Mouse (Mus musculus): ENCODE measurements around the gene Zcchc10.
"Not testable (repeated sequence)": the region's sequence is repeated elsewhere in the genome, so short reads cannot be mapped to it uniquely, and the experiment has no call there.

The Zcchc10 gene

DNA sequence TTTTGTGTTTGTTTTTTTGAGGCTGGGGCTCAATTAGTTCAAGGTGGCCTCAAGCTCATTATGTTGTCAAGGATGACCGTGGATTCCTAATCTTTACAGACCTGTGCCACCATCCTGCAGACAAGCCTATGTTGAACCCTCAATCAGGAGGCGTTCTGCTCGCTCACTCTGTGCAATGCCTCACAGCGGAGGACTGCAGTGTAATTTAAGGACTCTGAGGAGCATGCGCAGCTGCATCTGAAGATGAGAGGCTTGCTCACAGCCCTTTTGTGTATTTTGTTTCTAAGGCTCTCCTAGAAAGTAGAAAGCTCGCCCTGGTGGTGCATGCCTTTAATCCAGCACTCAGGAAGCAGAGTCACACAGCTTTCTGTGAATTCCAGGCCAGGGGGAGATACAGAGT, 7.5 kb upstream of the Zcchc10 start:
- DNase-seq (ENCODE audit: low spot score): no peak

DNA sequence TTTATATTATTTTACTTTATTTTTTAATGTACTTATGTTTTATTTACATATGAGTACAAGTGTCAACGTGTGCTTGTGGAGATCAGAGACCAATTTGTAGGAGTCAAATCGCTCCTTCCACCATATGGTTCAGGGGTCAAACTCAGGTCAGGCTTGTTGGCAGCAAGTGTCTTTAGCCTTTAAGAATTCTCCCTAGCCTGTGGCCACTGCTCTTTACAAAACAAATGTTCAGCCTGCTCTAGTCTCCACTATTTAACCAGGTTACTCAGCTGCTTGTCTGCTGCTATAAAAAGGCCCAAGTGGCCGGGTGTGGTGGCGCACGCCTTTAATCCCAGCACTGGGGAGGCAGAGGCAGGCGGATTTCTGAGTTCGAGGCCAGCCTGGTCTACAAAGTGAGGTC, 6.4 kb upstream of the Zcchc10 start:
- no peak for DNase-seq (ENCODE audit: low spot score)

DNA sequence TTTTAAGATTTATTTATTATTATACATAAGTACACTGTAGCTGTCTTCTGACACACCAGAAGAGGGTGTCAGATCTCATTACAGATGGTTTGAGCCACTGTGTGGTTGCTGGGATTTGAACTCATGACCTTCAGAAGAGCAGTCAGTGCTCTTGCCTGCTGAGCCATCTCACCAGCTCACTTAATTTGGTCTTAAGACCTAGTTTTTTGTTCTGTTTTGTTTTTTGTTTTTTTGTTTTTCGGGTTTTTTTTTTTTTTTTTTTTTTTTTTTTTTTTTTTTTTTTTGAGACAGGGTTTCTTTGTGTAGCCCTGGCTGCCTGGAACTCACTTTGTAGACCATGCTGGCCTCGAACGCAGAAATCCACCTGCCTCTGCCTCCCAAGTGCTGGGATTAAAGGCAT, 5.9 kb upstream of the Zcchc10 start:
- DNase-seq (ENCODE audit: low spot score): not testable (repeated sequence)

DNA sequence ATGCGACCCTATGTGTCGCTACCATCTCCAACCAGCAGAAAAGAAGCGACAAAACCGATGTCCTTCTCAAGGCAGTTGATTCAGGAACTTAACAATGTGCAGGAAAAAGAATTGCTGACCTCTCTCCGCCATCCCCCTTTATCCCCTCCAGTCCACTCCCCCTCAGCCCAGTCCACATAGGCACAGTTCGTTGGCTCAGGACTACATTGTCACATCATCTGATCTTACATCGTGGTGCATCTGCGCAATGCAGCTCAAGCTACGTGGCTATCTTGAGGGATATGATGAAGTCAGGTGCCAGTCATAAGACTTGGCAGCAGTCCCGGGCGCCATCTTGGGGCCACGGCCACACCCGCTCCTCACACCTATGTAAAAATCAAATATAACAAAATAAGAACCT, 4.6 kb upstream of the Zcchc10 start:
- not testable (repeated sequence) for DNase-seq (ENCODE audit: low spot score)

DNA sequence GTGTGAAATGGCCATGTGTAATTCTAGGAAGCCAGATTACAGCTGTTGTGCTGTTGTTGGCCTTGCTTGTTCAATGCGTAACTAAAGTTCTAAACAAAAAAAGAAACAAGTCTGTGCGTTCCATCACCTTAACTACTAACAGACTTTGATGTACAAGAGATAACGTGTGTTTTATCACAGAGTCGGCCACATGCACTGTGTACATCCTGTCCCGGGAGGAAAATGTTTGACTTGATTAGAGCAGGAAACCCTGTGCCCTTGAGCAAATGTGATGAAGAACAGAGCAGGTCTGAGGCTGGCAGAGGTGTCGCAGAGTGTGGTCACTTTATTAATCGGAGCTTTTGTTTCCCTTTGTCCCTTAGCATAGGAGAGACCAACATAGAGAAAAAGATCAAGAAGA, 5.8 kb downstream of the Zcchc10 start:
- DNase-seq (ENCODE audit: low spot score): no peak

DNA sequence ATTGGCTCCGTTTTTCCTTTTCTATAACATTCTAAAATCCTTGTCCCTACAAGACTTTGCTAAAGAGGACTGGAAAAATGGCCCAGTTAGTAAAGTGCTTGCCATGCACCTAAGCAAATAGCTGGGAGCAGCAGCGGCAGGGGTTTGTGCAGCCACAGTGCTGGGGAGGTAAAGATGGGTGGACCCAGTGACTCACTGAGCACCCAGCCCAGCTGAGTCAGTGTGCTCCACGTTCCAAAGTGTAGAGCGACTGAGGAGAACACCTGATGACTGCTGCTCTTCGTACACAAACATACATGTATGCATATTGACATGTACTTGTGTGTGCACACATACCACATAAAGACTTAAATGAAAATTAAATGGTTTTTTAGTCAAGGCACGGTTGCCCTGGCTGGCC, 6.6 kb downstream of the Zcchc10 start:
- DNase-seq (ENCODE audit: low spot score): no peak

DNA sequence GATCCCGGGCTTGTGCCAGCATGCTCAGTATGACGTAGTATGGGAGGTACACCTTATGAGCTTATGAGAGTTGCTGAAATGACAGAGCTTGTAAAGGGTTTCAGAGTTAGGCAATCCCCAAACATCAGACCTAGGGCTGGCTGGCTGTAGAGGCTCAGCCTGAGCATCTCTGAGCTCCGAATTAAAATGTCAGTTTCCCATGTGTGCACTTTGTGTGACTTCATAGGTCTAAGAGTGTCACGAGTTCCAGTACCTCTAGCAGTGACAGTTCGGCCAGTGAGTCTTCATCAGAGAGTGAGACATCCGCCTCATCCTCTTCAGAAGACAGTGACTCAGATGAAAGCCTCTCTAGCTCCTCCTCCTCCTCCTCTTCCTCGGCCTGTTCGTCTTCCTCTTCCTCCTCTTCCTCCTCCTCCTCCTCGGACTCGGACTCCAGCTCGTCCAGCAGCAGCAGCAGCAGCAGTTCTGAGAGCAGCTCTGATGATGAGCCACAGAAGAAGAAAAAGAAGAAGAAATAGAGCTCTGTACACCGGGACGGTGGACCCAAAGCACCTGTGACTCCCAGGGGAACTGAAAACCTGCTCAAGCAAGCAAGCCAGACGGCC, 7.7 kb downstream of the Zcchc10 start:
- DNase-seq (ENCODE audit: low spot score): no peak

DNA sequence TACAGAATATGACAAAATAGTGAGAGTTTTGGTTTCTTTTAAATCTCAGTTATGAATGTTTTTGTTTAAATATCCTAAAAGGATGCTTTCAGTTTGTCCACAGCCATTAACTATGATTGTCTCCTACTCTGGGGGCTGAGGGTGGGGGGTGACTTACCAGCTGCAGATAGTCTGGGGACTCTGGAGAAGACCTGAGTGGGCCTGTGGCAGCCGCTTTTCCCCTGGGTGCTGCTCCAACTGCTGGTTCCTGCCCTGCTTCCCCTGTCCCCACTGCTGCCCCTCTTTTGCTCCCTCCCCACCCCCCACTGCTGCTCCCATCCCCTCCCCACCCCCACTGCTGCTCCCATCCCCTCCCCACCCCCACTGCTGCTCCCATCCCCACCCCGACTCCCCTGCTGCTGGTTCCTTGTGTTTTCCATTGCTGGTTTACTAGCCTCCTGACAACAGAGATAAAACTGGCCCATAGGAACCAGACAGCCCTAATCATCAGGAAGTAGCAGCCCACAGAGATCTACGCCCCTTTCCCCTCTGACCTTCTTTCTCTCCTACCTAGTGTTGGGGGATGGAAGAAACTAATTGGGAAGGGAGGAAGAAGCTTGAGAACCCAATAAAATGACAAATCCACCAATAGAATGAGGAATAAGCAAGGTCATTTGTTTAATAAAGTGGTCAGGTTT, 11.2 kb downstream of the Zcchc10 start:
- DNase-seq (ENCODE audit: low spot score): no peak

DNA sequence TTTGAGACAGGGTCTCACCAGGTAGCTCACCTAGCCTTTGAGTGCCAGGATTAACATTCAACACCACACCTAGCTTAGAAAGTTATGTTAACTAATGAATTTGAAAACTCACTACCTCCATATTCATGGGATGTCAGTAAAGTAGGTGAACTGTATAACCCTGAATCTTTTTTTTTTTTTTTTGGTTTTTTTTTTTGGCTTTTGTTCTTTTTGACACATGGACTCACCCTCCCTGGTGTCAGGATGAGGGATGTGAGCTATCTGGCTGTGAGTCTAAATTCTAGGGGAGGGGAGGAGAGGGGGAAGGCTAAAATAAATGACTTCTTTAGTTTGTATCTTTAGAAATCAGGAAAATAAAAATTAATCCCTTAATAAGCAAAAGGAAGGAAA, 11.7 kb downstream of the Zcchc10 start:
- DNase-seq (ENCODE audit: low spot score): no peak

DNA sequence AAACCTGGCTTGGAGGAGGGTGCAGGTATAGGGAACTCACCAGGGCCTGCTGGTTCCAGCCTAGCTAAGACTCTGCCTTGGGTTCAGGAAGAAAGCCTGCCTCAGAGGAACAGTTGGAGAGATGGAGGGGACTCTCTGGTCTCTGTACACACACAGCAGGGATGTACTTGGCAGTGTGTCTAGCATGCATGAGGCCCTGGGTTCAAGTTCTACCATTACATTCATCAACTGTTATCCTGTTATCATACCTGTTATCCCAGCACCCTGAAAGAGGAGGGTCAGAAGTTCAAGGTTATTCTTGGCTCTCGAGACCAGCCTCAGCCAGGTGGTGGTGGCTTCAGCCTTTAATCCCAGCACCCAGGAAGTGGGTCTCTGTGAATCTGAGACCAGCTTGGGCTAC, 12.4 kb downstream of the Zcchc10 start:
- no peak for DNase-seq (ENCODE audit: low spot score)

DNA sequence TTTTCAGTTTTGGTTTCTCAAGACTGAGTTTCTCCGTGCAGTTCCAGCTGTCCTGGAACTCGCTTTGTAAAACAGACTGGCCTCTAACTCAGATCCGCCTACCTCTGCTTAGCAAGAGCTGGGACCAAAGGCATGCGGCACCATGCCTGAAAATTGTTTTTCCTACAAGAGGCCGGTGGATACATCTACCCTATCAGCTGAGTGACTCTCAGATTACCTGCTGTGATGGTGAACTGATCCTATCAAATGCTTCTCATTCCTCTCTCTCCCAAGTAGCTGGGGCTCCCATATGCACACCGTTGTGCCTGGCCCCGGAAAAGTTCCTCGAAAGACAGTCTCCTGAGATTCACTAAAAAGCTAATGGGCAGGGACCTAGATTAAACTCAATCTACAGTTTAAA, 13.2 kb downstream of the Zcchc10 start:
- no peak for DNase-seq (ENCODE audit: low spot score)

DNA sequence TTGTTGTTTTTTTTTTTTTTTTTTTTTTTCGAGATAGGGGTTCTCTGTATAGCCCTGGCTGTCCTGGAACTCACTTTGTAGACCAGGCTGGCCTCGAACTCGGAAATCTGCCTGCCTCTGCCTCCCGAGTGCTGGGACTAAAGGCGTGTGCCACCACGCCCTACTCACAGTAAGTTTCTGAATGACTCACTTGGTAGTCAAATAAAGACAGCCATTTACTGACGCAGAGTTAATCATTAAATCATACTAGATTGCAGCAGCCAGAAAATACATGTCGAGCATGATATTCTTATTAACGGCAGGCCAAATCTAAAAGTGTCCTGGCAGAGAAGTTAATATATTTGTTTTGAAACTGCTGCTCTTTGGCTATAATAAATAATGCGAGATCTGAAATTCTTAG, 16.5 kb downstream of the Zcchc10 start:
- DNase-seq (ENCODE audit: low spot score): not testable (repeated sequence)

DNA sequence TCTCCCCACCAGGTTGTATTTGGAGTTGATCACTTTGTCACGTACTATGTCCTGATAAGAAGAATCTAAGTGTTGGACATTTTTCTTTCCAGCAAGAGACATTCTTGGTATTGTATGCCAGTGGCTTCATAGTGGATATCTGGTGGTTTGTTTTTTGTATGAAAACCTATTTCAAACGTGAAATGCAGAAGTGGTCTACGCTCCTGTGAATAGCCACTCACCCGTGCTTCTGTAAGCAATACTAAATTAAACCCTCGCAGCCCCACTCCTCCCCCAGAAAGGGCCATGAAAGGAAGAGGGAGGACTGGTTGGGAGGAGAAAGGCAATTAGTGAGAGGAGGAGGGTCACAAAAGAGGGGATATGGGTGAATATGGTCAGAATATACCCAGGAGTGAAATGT, 18.2 kb downstream of the Zcchc10 start:
- DNase-seq (ENCODE audit: low spot score): no peak

DNA sequence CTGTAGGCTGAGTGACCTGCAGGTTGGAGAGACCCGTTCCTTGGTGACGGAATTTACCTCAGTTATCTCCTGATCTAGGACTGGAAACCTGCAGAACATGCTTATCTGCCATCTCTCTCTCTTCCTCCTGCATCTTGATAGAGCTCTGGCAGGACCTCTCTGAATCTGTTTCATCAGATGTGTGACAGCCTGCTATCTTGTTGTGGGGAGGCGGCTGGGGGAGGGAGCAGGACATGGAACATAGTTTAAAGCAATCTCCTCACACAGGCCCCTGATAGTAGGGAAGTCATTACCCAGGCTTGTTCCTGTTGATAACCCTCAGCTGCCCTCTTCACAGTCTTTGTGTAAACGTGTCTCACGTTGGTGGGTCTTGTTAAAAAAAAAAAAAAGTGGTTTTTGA, 20.8 kb downstream of the Zcchc10 start:
- DNase-seq (ENCODE audit: low spot score): no peak

DNA sequence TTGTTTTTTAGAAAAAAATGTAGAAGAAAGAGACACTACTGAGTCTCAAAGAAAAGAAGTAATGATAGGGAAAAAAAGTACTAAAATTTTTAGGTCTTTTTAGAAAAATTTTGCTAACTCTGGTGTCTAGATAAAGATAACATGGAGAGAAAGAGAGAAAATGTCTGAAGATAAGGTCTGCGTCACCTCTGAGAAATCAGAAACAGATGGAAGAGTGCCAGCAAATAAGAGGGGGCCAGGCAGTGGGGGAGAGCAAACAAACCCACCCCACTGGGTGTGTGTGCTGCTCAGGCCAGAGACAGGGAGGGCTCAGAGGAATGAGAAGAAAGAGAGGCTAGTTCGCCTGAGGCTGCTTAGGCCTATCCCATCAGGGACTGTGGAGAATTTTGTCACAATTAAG, 21.3 kb downstream of the Zcchc10 start:
- DNase-seq (ENCODE audit: low spot score): no peak

DNA sequence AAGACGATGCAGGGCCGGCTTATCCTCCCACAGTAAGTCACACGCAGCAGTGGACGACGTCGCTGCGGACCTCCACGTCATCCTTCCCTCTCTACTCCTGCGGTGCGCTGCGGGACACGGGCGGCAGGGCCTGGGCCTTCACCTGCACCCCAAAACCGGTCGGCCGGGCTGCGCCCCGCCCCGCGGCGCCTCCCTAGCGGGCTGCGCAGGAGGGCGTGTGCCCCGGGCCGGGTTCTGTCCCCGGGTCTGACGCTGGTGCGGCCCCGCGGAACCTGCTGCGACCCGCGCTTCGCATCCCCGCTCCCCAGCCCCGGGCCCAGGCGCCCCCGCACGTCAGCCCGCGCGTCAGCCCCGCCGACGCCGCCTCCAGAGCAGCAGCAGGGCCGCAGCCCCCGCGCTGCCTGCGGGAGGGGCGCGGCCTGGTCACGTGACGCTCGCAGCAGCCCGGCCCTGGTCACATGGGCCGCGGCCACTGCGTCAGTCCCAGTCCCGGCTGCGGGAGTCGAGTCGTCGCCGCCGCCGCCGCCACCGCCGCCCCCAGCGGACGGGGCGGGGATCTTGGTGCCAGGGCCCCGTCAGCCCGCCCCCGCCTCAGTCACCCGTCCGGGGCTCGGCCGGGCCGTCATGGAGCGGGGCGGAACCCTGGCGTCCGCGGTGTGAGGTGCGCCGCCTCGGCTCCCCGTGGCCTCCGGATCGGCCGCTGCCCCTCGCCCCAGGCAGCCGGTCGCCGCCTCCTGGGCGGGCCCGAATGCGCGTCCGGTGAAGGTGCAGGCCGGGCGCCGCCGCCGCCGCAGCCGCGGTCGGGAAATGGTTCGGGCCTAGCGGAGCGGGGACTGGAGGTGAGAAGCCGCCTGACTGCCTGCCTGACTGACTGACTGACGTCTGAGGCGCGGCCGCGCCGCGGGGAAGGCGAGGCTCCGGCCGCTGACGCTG, 26.1 kb downstream of the Zcchc10 start, which contains the start of gene Aff4:
Gene Aff4, plus strand, starts transcription at position 543 of the 933 bp plus-strand sequence.
- DNase-seq (ENCODE audit: low spot score): peak; percentile 78

DNA sequence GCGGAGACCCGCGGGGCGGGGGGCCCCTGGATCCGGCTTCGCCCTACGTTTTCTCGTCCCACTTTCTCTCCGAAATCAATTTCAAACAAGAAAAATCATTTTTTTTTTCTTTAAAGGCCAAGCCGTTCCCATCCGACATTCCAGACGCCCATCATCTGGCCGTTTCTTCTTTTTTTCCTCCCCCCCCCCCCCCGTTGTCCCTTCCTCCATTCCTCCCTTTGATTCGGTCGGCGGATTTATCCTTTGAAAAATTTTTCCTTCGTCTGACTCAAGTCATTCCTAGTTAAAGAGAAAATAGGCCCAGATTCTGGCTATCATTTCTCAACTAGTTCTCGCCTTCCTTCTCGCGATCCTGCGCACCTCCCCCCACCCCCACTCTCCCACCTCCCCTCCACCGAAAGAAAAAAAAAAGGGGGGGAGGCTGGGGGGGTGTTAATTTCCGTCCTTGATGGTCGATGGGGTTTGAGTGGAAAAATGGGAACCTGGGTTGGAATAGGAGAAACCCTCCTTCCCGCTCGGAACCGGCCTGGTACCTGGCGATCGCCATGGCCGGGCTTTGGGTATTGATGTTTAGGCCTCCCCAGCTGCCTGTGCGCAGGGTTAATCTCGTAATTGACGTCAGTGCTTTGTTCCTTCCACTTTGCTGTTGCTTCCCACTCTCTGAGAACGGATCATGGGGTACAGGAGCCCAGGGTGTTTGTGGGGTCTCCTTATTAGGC, 26.9 kb downstream of the Zcchc10 start:
- DNase-seq (ENCODE audit: low spot score): peak; percentile 27

DNA sequence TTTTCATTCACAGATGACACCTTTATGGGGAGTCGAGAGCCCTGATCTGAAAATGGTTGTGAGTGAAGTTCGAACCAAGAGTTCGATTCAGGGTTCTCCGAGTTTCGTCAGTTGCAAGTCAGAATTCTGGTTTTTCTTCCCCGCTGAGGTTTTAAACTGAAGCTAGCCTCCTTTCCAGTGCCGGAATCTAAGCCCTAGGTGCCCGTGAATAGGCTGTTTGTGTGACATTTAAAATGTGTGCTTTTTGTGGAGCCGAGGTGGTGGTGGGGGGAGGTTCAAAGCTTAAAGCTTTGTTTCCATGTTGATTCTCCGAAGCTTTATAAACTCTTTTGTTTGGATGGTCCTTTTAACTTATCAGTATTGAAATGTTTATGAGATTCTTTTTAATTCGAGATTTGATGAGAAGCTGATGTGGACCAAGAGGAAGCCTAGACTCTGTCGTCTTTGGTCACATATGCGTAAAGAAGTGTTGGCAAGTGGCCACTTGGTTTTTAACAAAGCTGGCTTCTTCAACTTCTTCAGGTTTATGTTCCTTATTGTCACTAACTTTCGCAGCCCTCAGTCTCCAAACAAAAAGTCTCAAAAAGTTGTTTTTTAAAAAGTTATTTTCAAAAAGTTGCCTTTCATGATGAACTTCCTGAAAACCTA, 27.6 kb downstream of the Zcchc10 start:
- no peak for DNase-seq (ENCODE audit: low spot score)

DNA sequence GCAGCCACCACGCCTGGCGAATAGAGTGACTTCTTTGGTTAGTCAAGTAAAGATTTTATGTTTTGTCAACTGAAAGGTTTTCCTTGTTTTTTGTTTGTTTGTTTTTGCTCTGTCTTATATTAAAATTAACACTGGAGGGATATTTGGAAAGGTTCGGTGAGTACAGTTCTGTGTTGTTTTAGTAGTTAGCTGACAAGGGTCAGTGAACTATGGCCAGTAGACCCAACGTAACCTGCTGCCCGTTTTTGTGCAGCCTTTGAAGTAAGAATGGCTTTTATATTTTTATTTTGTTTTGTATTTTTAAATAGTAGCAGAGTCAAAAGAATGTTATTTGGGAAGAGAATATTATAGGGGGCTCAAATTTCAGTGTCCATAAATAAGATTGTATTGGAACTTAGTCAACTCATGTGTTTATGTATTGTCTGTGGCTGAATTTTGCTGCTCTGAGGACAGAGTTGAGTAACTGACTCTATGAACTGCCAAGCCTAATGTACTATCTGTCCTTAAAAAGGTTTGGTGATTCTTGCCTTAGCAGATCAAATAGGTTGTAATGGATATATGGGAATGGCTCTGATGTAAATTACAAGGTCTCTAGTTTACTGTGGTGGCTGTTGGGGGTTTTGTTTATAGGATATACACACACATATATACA, 34.2 kb downstream of the Zcchc10 start:
- no peak for DNase-seq (ENCODE audit: low spot score)

DNA sequence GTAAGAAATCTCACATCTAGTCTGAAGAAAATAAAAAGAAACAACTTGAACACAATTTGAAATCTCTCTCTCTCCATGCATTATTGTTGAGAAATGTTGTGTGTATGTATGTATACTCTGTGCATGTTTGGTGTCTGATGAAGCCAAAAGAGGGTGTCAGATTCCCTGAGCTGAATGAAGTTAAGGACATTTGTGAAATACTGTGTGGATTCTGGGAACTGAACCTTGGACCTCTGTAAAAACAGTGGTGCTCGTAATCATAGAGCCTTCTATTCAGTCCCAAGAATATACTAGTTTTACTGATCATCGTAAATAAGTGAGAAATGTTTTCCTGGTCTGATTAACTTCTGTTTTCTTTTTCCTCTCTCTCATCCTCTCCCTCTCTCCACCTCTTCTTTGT, 42.6 kb downstream of the Zcchc10 start:
- no peak for DNase-seq (ENCODE audit: low spot score)

DNA sequence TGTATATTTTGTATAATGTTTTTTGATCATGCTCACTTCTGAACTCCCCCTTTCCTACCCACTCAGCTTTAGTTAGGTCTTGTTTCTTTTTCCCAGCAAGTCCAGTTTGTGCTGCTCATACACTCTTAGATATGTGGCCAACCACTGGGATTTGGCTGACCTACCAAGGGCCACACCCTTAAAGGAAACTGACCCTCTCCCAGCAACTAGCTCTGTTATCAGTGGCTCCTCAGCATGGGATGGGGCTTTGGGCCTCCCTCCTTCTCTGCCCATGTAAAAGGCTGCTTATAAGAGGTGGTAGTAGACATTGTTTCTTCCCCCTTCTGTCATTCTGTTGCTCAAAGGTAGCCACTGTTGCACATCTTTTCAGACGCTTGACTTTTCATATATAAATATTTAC, 54.4 kb downstream of the Zcchc10 start:
- no peak for DNase-seq (ENCODE audit: low spot score)

Data from ovary, postnatal 14 days (tissue).